Mouse (Mus musculus): ENCODE data around the gene Ncam1. TPM values are rescaled to one million over a fixed set of nuclear protein-coding genes. Genes with fewer than 3 reads are reported as not detected.
A peak's percentile ranks its signal among the peaks of the same experiment; 100 is the strongest.

Ncam1 gene
- polyA plus RNA-seq, 1 experiment from 2014 or later: 432 TPM

GRCm38 (mm10) chr9:49571695-49572510, 226.8 kb downstream of the Ncam1 start:
- Histone ChIP-seq H3K4me2 (replicated peaks) (no peak overlapping the region), H3K4me1 (replicated peaks) (peaks cover 60% of the 10 kb centered on the region), H3K27me3 (no peaks in the 10 kb centered on the region), H3K36me3 (peaks cover 26% of the 10 kb centered on the region), H3K9ac (replicated peaks) (no peak overlapping the region), H3K4me3 (replicated peaks) (no peak overlapping the region), H3K9me3 (no peaks in the 10 kb centered on the region), H3K27ac (peak overlapping the region; percentile 92)
- no peak for ATAC-seq
- WGBS: 61% methylated on average over 9 of the region's 9 CpGs

GRCm38 (mm10) chr9:49570731-49571694, 227.7 kb downstream of the Ncam1 start:
- Histone ChIP-seq H3K4me3 (replicated peaks) (no peak overlapping the region), H3K4me1 (replicated peaks) (peaks cover 60% of the 10 kb centered on the region), H3K9me3 (no peaks in the 10 kb centered on the region), H3K27ac (peak overlapping the region; percentile 92), H3K36me3 (peaks cover 35% of the 10 kb centered on the region), H3K27me3 (no peaks in the 10 kb centered on the region), H3K4me2 (replicated peaks) (peak overlapping the region; percentile 2), H3K9ac (replicated peaks) (0 out of 2 replicates have a peak overlapping the region, but pooled peaks have one; percentile 21)
- WGBS: 39% methylated on average over 10 of the region's 10 CpGs
- ATAC-seq: peak; percentile 98

- Histone ChIP-seq H3K36me3 (peaks cover 42% of the 10 kb centered on the region), H3K4me3 (replicated peaks) (no peak overlapping the region), H3K9ac (replicated peaks) (no peak overlapping the region), H3K9me3 (no peaks in the 10 kb centered on the region), H3K4me2 (replicated peaks) (peak overlapping the region; percentile 2; the same call in 1 of the 2 replicates), H3K27ac (peak overlapping the region; percentile 92), H3K27me3 (no peaks in the 10 kb centered on the region), H3K4me1 (replicated peaks) (peaks cover 59% of the 10 kb centered on the region)
- WGBS: 25% methylated on average over 7 of the region's 7 CpGs
- ATAC-seq: peak; percentile 28
Measured at GRCm38 (mm10) chr9:49570033-49570660, 228.6 kb downstream of the Ncam1 start.

- ATAC-seq: no peak
- H3K36me3 ChIP-seq: peaks cover 80% of the 10 kb centered on the region
- H3K9me3 ChIP-seq: no peaks in the 10 kb centered on the region
- WGBS: 94% methylated on average over 2 of the region's 2 CpGs
- no peak overlapping the region for H3K4me2 ChIP-seq (replicated peaks)
- no peaks in the 10 kb centered on the region for H3K27me3 ChIP-seq
- H3K27ac ChIP-seq: no peak overlapping the region
- no peak overlapping the region for H3K9ac ChIP-seq (replicated peaks)
- peaks cover 25% of the 10 kb centered on the region for H3K4me1 ChIP-seq (replicated peaks)
- no peak overlapping the region for H3K4me3 ChIP-seq (replicated peaks)
Measured at GRCm38 (mm10) chr9:49565846-49566245, 232.9 kb downstream of the Ncam1 start.

GRCm38 (mm10) chr9:49558941-49559340, 239.8 kb downstream of the Ncam1 start:
- H3K4me3 ChIP-seq (replicated peaks): no peak overlapping the region
- peaks cover 82% of the 10 kb centered on the region for H3K36me3 ChIP-seq
- 95% methylated on average over 2 of the region's 2 CpGs for WGBS
- no peaks in the 10 kb centered on the region for H3K27me3 ChIP-seq
- H3K9ac ChIP-seq (replicated peaks): no peak overlapping the region
- H3K4me2 ChIP-seq (replicated peaks): no peak overlapping the region
- H3K27ac ChIP-seq: no peak overlapping the region
- no peaks in the 10 kb centered on the region for H3K9me3 ChIP-seq
- H3K4me1 ChIP-seq (replicated peaks): no peaks in the 10 kb centered on the region
- ATAC-seq: no peak

GRCm38 (mm10) chr9:49551353-49551752, 247.4 kb downstream of the Ncam1 start:
- Histone ChIP-seq H3K4me1 (replicated peaks) (no peaks in the 10 kb centered on the region), H3K9me3 (no peaks in the 10 kb centered on the region), H3K9ac (replicated peaks) (no peak overlapping the region), H3K36me3 (peaks cover 62% of the 10 kb centered on the region), H3K4me2 (replicated peaks) (no peak overlapping the region), H3K27ac (no peak overlapping the region), H3K4me3 (replicated peaks) (no peak overlapping the region), H3K27me3 (no peaks in the 10 kb centered on the region)
- 59% methylated on average over 2 of the region's 2 CpGs for WGBS
- ATAC-seq: no peak

GRCm38 (mm10) chr9:49542593-49542992, 256.1 kb downstream of the Ncam1 start:
- Histone ChIP-seq H3K27me3 (no peaks in the 10 kb centered on the region), H3K4me1 (replicated peaks) (peaks cover 15% of the 10 kb centered on the region), H3K9me3 (no peaks in the 10 kb centered on the region), H3K36me3 (peaks cover 79% of the 10 kb centered on the region), H3K27ac (no peak overlapping the region), H3K4me2 (replicated peaks) (no peak overlapping the region), H3K9ac (replicated peaks) (no peak overlapping the region), H3K4me3 (replicated peaks) (no peak overlapping the region)
- no peak for ATAC-seq
- WGBS: 92% methylated on average over 4 of the region's 4 CpGs

GRCm38 (mm10) chr9:49537814-49538213, 260.9 kb downstream of the Ncam1 start:
- Histone ChIP-seq H3K27ac (no peak overlapping the region), H3K36me3 (peaks cover 49% of the 10 kb centered on the region), H3K4me2 (replicated peaks) (no peak overlapping the region), H3K9ac (replicated peaks) (no peak overlapping the region), H3K27me3 (no peaks in the 10 kb centered on the region), H3K4me3 (replicated peaks) (no peak overlapping the region), H3K9me3 (no peaks in the 10 kb centered on the region), H3K4me1 (replicated peaks) (peaks cover 49% of the 10 kb centered on the region)
- no peak for ATAC-seq
- 41% methylated on average over 6 of the region's 6 CpGs for WGBS

GRCm38 (mm10) chr9:49536593-49536992, 262.1 kb downstream of the Ncam1 start:
- no peaks in the 10 kb centered on the region for H3K27me3 ChIP-seq
- H3K9ac ChIP-seq (replicated peaks): no peak overlapping the region
- peak overlapping the region; percentile 39 for H3K27ac ChIP-seq
- 55% methylated on average over 6 of the region's 6 CpGs for WGBS
- ATAC-seq: no peak
- H3K4me2 ChIP-seq (replicated peaks): no peak overlapping the region
- H3K36me3 ChIP-seq: peaks cover 45% of the 10 kb centered on the region
- peaks cover 49% of the 10 kb centered on the region for H3K4me1 ChIP-seq (replicated peaks)
- H3K4me3 ChIP-seq (replicated peaks): no peak overlapping the region
- H3K9me3 ChIP-seq: no peaks in the 10 kb centered on the region

- Histone ChIP-seq H3K27ac (peak overlapping the region; percentile 54), H3K4me1 (replicated peaks) (peaks cover 49% of the 10 kb centered on the region), H3K9ac (replicated peaks) (no peak overlapping the region), H3K9me3 (no peaks in the 10 kb centered on the region), H3K36me3 (peaks cover 42% of the 10 kb centered on the region), H3K27me3 (no peaks in the 10 kb centered on the region), H3K4me3 (replicated peaks) (no peak overlapping the region), H3K4me2 (replicated peaks) (no peak overlapping the region)
- WGBS: 42% methylated on average over 4 of the region's 4 CpGs
- ATAC-seq: peak; percentile 55; the same call in 1 of the 2 replicates
Measured at GRCm38 (mm10) chr9:49534958-49535357, 263.8 kb downstream of the Ncam1 start.

- ATAC-seq: peak; percentile 69
- Histone ChIP-seq H3K9me3 (no peaks in the 10 kb centered on the region), H3K4me1 (replicated peaks) (peaks cover 53% of the 10 kb centered on the region), H3K36me3 (peaks cover 36% of the 10 kb centered on the region), H3K4me3 (replicated peaks) (no peak overlapping the region), H3K9ac (replicated peaks) (no peak overlapping the region; the same call in 1 of the 2 replicates), H3K27me3 (no peaks in the 10 kb centered on the region), H3K27ac (peak overlapping the region; percentile 74), H3K4me2 (replicated peaks) (no peak overlapping the region)
- WGBS: 5% methylated on average over 8 of the region's 8 CpGs
Measured at GRCm38 (mm10) chr9:49533912-49534491, 264.7 kb downstream of the Ncam1 start.

Measured in midbrain, embryonic 13.5 days (tissue).